Mouse (Mus musculus) limb, embryonic 11.5 days (tissue): ENCODE data around the gene Pecr. TPM values are rescaled to one million over a fixed set of nuclear protein-coding genes. Genes with fewer than 3 reads are reported as not detected.
A peak's percentile ranks its signal among the peaks of the same experiment; 100 is the strongest.

Experiments
- ATAC-seq: fragments of 200-750 bp; cut with Nextera tagmentation; 2 replicates; pipeline ENCODE4 v1.8.0; 2017; ENCODE audit warnings: low read depth; ENCODE audit not compliant: insufficient number of reproducible peaks, low FRiP score, low TSS enrichment
- DNase-seq: peaks from one replicate; pipeline ENCODE4 v3.0.0-alpha.2; 2015; ENCODE audit warnings: low spot score
- H3K27ac ChIP-seq: fragments of 300-500 bp; sonication (generic); replicated peaks from 2 replicates; pipeline ENCODE4 v1.5.1; 2014; ENCODE audit warnings: low read depth, mild to moderate bottlenecking, low read length
- H3K27me3 ChIP-seq: fragments of 300-500 bp; sonication (generic); 2 replicates; pipeline ENCODE4 v1.6.1; 2014; ENCODE audit warnings: mild to moderate bottlenecking, low read length, mixed read lengths; ENCODE audit not compliant: control insufficient read depth, insufficient read depth
- H3K36me3 ChIP-seq: fragments of 300-500 bp; sonication (generic); 2 replicates; pipeline ENCODE4 v1.6.1; 2014; ENCODE audit warnings: mild to moderate bottlenecking, low read length, moderate library complexity, mixed read lengths; ENCODE audit not compliant: control insufficient read depth, insufficient read depth
- H3K4me1 ChIP-seq: fragments of 300-500 bp; sonication (generic); 2 replicates; pipeline ENCODE4 v1.6.1; 2014; ENCODE audit warnings: low read length, mixed read lengths; ENCODE audit not compliant: control insufficient read depth, insufficient read depth
- H3K4me2 ChIP-seq: fragments of 300-500 bp; sonication (generic); 2 replicates; pipeline ENCODE4 v1.6.1; 2014; ENCODE audit warnings: low read depth, mild to moderate bottlenecking, moderate library complexity; ENCODE audit not compliant: severe bottlenecking
- H3K4me3 ChIP-seq: fragments of 300-500 bp; sonication (generic); 2 replicates; pipeline ENCODE4 v1.5.1; 2014; ENCODE audit warnings: low read depth, low read length
- H3K9ac ChIP-seq: fragments of 300-500 bp; sonication (generic); 2 replicates; pipeline ENCODE4 v1.6.1; 2014; ENCODE audit warnings: mild to moderate bottlenecking, low read length
- H3K9me3 ChIP-seq: fragments of 300-500 bp; sonication (generic); 2 replicates; pipeline ENCODE4 v1.6.1; 2016; ENCODE audit warnings: low read length; ENCODE audit not compliant: control insufficient read depth
- WGBS: fragments of 180-500 bp; shearing (Covaris S2); extraction: QIAGEN DNeasy Blood & Tissue Kit; methylation state at CpG from one replicate; pipeline ENCODE4 v1.1.7; 2014; 5-methylcytosine and 5-hydroxymethylcytosine counted together
- polyA plus RNA-seq: library from polyadenylated mRNA; unstranded; fragments of >200 nt; fragmentation: Nextera tagmentation; extraction: Ambion mirVana; gene quantifications from 2 replicates; pipeline ENCODE4 v1.2.1, GENCODE M21; 2014

Pecr gene
- polyA plus RNA-seq, 1 experiment from 2014 or later = 30.1 TPM

DNA sequence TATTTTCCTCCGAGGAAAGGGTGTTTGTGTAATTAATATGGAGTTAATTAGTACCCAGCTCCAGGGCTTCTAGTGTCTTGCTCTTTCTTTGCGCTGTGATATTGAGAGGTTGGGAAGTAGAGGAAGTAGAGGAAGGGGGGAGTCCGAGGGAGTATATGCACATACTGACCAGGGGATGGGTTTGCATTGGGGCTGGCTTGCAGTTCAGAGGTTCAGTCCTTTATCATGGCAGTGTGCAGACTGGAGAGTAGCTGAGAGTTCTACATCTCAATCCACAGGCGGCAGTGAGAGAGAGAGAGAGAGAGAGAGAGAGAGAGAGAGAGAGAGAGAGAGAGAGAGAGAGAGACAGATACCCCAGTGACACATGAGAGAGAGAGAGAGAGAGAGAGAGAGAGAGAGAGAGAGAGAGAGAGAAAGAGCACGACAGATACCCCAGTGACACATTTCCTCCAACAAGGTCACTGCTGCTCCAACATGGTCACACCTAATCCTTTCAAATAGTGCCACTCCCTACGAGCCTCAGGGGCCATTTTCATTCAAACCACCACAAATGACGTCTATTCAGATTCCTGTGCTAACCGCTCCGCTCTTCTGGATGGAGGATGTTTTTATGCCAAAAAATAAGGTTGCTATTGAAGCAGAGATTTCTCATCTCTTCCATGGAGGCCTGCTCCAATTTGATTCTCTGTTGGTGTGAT is 28.7 kb upstream of the Pecr start:
- H3K36me3 ChIP-seq = peaks cover 3% of the 10 kb centered on the region; the same call in 1 of the 2 replicates
- no peak overlapping the region for H3K9ac ChIP-seq
- DNase-seq (no peak), ATAC-seq (no peak)
- H3K4me2 ChIP-seq = no peak overlapping the region
- H3K27ac ChIP-seq = no peak overlapping the region
- H3K9me3 ChIP-seq = no peaks in the 10 kb centered on the region
- H3K4me3 ChIP-seq = no peak overlapping the region
- 89% methylated on average over 9 of the region's 9 CpGs for WGBS
- H3K4me1 ChIP-seq = peaks cover 8% of the 10 kb centered on the region; the same call in 1 of the 2 replicates
- H3K27me3 ChIP-seq = no peaks in the 10 kb centered on the region

GRCm38 (mm10) chr1:72309744-72310424 is 25.8 kb upstream of the Pecr start:
- H3K4me3 ChIP-seq = no peak overlapping the region
- 41% methylated on average over 6 of the region's 6 CpGs for WGBS
- H3K4me1 ChIP-seq = peaks cover 8% of the 10 kb centered on the region; the same call in 1 of the 2 replicates
- no peaks in the 10 kb centered on the region for H3K27me3 ChIP-seq
- ATAC-seq = peak; percentile 81
- H3K27ac ChIP-seq = peak overlapping the region; percentile 82
- no peaks in the 10 kb centered on the region for H3K36me3 ChIP-seq
- H3K9ac ChIP-seq = no peak overlapping the region
- H3K9me3 ChIP-seq = no peaks in the 10 kb centered on the region
- no peak overlapping the region; the same call in 1 of the 2 replicates for H3K4me2 ChIP-seq
- DNase-seq = peak; percentile 79

- Histone ChIP-seq H3K4me3 (no peak overlapping the region), H3K4me1 (peaks cover 8% of the 10 kb centered on the region; the same call in 1 of the 2 replicates), H3K4me2 (no peak overlapping the region), H3K9ac (no peak overlapping the region; the same call in 1 of the 2 replicates), H3K27me3 (no peaks in the 10 kb centered on the region), H3K9me3 (no peaks in the 10 kb centered on the region), H3K27ac (peak overlapping the region; percentile 4; the same call in 1 of the 2 replicates), H3K36me3 (no peaks in the 10 kb centered on the region)
- ATAC-seq = no peak
- no peak for DNase-seq
- WGBS = 71% methylated on average over 4 of the region's 4 CpGs
These were observed 24.8 kb upstream of the Pecr start for GRCm38 (mm10) chr1:72308919-72309318.

DNA sequence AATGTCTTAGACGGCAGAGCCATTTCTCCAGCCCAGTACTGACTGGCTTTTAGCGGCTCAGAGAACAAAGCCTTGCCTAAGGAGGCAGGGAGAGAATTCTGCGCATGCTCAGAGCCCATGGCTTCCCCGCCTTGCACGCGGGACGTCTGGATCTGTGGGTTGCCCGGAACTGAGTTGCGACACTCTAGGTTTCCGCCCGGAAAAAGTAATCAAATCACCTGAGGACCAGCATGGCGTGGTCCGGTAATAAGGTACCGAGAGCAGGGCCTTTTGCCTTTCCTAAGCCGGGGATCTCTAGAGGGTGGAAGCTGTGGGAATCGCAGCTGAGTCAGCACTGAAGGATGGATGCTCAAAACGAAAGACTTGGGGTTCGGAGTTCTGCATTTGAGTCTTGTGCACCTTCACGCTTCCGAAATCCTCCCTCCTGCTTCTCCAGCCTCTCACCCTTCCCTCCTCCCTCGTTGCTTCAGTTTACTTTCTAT is 23.2 kb upstream of the Pecr start, which contains the start of gene Xrcc5:
Gene Xrcc5 (plus strand): TSS at position 105 of the 482 bp plus-strand sequence.
- peak within 1 kb of the TSS; percentile 49 for H3K4me2 ChIP-seq
- ATAC-seq (peak; percentile 91), DNase-seq (peak; percentile 96)
- peak within 1 kb of the TSS; percentile 86 for H3K27ac ChIP-seq
- peak within 1 kb of the TSS; percentile 79 for H3K9ac ChIP-seq
- no peaks in the 10 kb centered on the region for H3K9me3 ChIP-seq
- H3K27me3 ChIP-seq = no peaks in the 10 kb centered on the region
- H3K4me1 ChIP-seq = peaks cover 8% of the 10 kb centered on the region; the same call in 1 of the 2 replicates
- WGBS = under 1% methylated on average over 21 of the region's 21 CpGs
- no peaks in the 10 kb centered on the region for H3K36me3 ChIP-seq
- H3K4me3 ChIP-seq = peak within 1 kb of the TSS; percentile 55

DNA sequence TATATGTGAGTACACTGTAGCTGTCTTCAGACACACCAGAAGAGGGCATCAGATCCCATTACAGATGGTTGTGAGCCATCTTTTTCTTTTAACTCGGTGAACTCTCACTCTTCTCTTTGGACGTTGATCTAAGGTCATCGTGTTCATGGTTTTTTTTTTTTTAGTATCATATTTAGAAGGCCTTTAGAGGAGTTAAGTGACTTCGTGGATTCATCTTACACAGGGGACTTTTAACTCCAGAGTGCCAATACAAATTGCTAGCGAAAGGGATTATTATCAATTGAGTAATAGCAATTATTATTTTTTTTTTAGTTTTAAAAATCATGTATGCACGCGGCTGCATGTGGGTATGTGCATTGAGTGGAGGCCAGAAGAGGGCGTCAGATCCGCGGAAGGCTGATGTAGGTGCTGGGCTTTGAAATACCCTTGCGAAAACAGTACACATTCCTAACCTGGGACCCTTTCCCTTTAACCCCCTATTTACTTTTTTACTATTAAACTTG is 22.6 kb upstream of the Pecr start:
- Histone ChIP-seq H3K9ac (peak overlapping the region; percentile 79), H3K4me2 (peak overlapping the region; percentile 49), H3K36me3 (no peaks in the 10 kb centered on the region), H3K27ac (peak overlapping the region; percentile 86), H3K9me3 (no peaks in the 10 kb centered on the region), H3K4me3 (peak overlapping the region; percentile 55; the same call in 1 of the 2 replicates), H3K27me3 (no peaks in the 10 kb centered on the region), H3K4me1 (peaks cover 8% of the 10 kb centered on the region; the same call in 1 of the 2 replicates)
- DNase-seq (peak; percentile 69), ATAC-seq (peak; percentile 53)
- 4% methylated on average over 11 of the region's 11 CpGs for WGBS

- no peak for DNase-seq
- Histone ChIP-seq H3K9ac (no peak overlapping the region), H3K27ac (no peak overlapping the region), H3K4me3 (no peak overlapping the region), H3K4me1 (peaks cover 8% of the 10 kb centered on the region; the same call in 1 of the 2 replicates), H3K27me3 (no peaks in the 10 kb centered on the region), H3K9me3 (no peaks in the 10 kb centered on the region), H3K4me2 (no peak overlapping the region), H3K36me3 (no peaks in the 10 kb centered on the region)
- no peak for ATAC-seq
- 85% methylated on average over 3 of the region's 3 CpGs for WGBS
These were observed 22.1 kb upstream of the Pecr start for GRCm38 (mm10) chr1:72306241-72306640.

DNA sequence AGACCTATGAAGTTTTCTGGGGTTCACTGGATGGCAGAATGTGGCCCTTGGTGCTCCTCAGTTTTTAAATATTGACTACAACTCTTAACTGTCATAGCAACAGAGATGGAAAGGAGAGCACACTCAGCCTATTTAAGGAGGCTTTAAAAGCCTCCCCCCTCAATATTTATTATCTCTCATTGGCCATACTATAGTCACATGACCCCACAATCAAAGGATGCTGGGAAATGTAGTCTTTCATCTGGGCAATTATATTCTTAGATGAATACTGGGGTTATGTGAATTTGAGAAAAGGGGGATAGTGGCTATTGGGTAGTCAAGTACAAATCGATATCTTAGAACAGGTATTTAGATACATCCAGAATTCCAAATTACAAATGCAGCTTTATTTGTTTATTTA is 17.7 kb upstream of the Pecr start:
- no peaks in the 10 kb centered on the region for H3K9me3 ChIP-seq
- DNase-seq = no peak
- H3K4me1 ChIP-seq = no peaks in the 10 kb centered on the region
- H3K4me2 ChIP-seq = no peak overlapping the region
- H3K27ac ChIP-seq = no peak overlapping the region
- WGBS = 89% methylated on average over 1 of the region's 1 CpGs
- H3K4me3 ChIP-seq = no peak overlapping the region
- no peaks in the 10 kb centered on the region for H3K27me3 ChIP-seq
- no peaks in the 10 kb centered on the region for H3K36me3 ChIP-seq
- ATAC-seq = no peak
- H3K9ac ChIP-seq = no peak overlapping the region

GRCm38 (mm10) chr1:72295746-72296145 is 11.6 kb upstream of the Pecr start:
- WGBS = 88% methylated on average over 8 of the region's 8 CpGs

More at GRCm38 (mm10) chr1:72295746-72296145, 11.6 kb upstream of the Pecr start:
- H3K27me3 ChIP-seq = no peaks in the 10 kb centered on the region
- H3K4me1 ChIP-seq = no peaks in the 10 kb centered on the region
- DNase-seq (no peak), ATAC-seq (no peak)
- no peaks in the 10 kb centered on the region for H3K36me3 ChIP-seq
- no peak overlapping the region for H3K9ac ChIP-seq
- no peak overlapping the region for H3K4me2 ChIP-seq
- no peak overlapping the region for H3K27ac ChIP-seq
- H3K4me3 ChIP-seq = no peak overlapping the region
- H3K9me3 ChIP-seq = no peaks in the 10 kb centered on the region
